Mouse (Mus musculus) intestine, postnatal 0 days (tissue): ENCODE results near the gene Cpd. TPM values are rescaled to one million over a fixed set of nuclear protein-coding genes. Genes with fewer than 3 reads are reported as not detected.

Experiments
- ATAC-seq: fragments of 200-750 bp; cut with Nextera tagmentation; 2 replicates; pipeline ENCODE4 v1.8.0; 2017; ENCODE audit warnings: mild to moderate bottlenecking, moderate TSS enrichment, moderate library complexity
- H3K27ac ChIP-seq: fragments of 300-500 bp; sonication (generic); 2 replicates; pipeline ENCODE4 v1.5.1; 2014; ENCODE audit warnings: mild to moderate bottlenecking, low read depth, low read length, moderate library complexity
- H3K27me3 ChIP-seq: fragments of 300-500 bp; sonication (generic); replicated peaks from 2 replicates; pipeline ENCODE4 v1.6.1; 2014; ENCODE audit warnings: low read length, mixed read lengths; ENCODE audit not compliant: control insufficient read depth, insufficient read depth
- H3K36me3 ChIP-seq: fragments of 300-500 bp; sonication (generic); 2 replicates; pipeline ENCODE4 v1.6.1; 2014; ENCODE audit warnings: mild to moderate bottlenecking, moderate library complexity; ENCODE audit not compliant: control insufficient read depth, insufficient read depth
- H3K4me1 ChIP-seq: fragments of 300-500 bp; sonication (generic); replicated peaks from 2 replicates; pipeline ENCODE4 v1.6.1; 2014; ENCODE audit warnings: antibody characterized with exemption, low read length, mixed read lengths; ENCODE audit not compliant: control insufficient read depth, insufficient read depth
- H3K4me2 ChIP-seq: fragments of 300-500 bp; sonication (generic); replicated peaks from 2 replicates; pipeline ENCODE4 v1.6.1; 2014; ENCODE audit warnings: low read depth, mild to moderate bottlenecking, moderate library complexity
- H3K4me3 ChIP-seq: fragments of 300-500 bp; sonication (generic); 2 replicates; pipeline ENCODE4 v1.5.1; 2014; ENCODE audit warnings: low read depth, low read length
- H3K9ac ChIP-seq: fragments of 300-500 bp; sonication (generic); 2 replicates; pipeline ENCODE4 v1.6.1; 2014; ENCODE audit warnings: mild to moderate bottlenecking, low read depth, low read length
- H3K9me3 ChIP-seq: fragments of 300-500 bp; sonication (generic); 2 replicates; pipeline ENCODE4 v1.6.1; 2016; ENCODE audit warnings: mixed run types; ENCODE audit not compliant: control insufficient read depth
- CTCF ChIP-seq: sonication (generic); IDR thresholded peaks from 2 replicates; pipeline ENCODE4 v1.5.1; 2016; ENCODE audit warnings: low read depth, mild to moderate bottlenecking, control low read depth, antibody characterized with exemption, moderate library complexity
- WGBS: fragments of 180-500 bp; shearing (Covaris S2); extraction: QIAGEN DNeasy Blood & Tissue Kit; methylation state at CpG from one replicate; pipeline ENCODE4 v1.1.7; 2014; 5-methylcytosine and 5-hydroxymethylcytosine counted together
- polyA plus RNA-seq: library from polyadenylated mRNA; unstranded; fragments of >200 nt; fragmentation: Nextera tagmentation; extraction: Ambion mirVana; gene quantifications from 2 replicates; pipeline ENCODE4 v1.2.1, GENCODE M21; 2015

Gene Cpd
- polyA plus RNA-seq, 1 experiment from 2014 or later = 10.1 TPM

GRCm38 (mm10) chr11:76891171-76891570 is 44.4 kb upstream of the Cpd start:
- H3K9ac ChIP-seq = no peak overlapping the region
- no peak overlapping the region for H3K27ac ChIP-seq
- no peak for TF ChIP-seq CTCF
- H3K4me1 ChIP-seq = no peaks in the 10 kb centered on the region
- no peaks in the 10 kb centered on the region for H3K36me3 ChIP-seq
- no peak overlapping the region for H3K4me3 ChIP-seq
- H3K4me2 ChIP-seq = no peak overlapping the region
- no peaks in the 10 kb centered on the region for H3K27me3 ChIP-seq
- WGBS = 90% methylated on average over 7 of the region's 7 CpGs
- H3K9me3 ChIP-seq = no peaks in the 10 kb centered on the region
- ATAC-seq = no peak

GRCm38 (mm10) chr11:76889339-76890164 is 42.7 kb upstream of the Cpd start:
- TF ChIP-seq CTCF = no peak
- Histone ChIP-seq H3K36me3 (no peaks in the 10 kb centered on the region), H3K4me3 (no peak overlapping the region), H3K27me3 (no peaks in the 10 kb centered on the region), H3K4me2 (peak overlapping the region; percentile 30), H3K9me3 (no peaks in the 10 kb centered on the region), H3K9ac (no peak overlapping the region), H3K4me1 (no peaks in the 10 kb centered on the region), H3K27ac (no peak overlapping the region)
- 19% methylated on average over 10 of the region's 10 CpGs for WGBS
- ATAC-seq = peak; percentile 58

GRCm38 (mm10) chr11:76884451-76884850 is 37.6 kb upstream of the Cpd start:
- TF ChIP-seq CTCF = no peak
- Histone ChIP-seq H3K27ac (no peak overlapping the region), H3K9me3 (no peaks in the 10 kb centered on the region), H3K4me1 (no peaks in the 10 kb centered on the region), H3K4me2 (no peak overlapping the region), H3K27me3 (no peaks in the 10 kb centered on the region), H3K9ac (no peak overlapping the region), H3K36me3 (no peaks in the 10 kb centered on the region), H3K4me3 (no peak overlapping the region)
- 21% methylated on average over 5 of the region's 5 CpGs for WGBS
- ATAC-seq = no peak

- 89% methylated on average over 5 of the region's 5 CpGs for WGBS
- TF ChIP-seq CTCF = no peak
- Histone ChIP-seq H3K9ac (no peak overlapping the region), H3K36me3 (no peaks in the 10 kb centered on the region), H3K4me1 (no peaks in the 10 kb centered on the region), H3K27ac (no peak overlapping the region), H3K4me3 (no peak overlapping the region), H3K27me3 (no peaks in the 10 kb centered on the region), H3K4me2 (no peak overlapping the region), H3K9me3 (no peaks in the 10 kb centered on the region)
- ATAC-seq = no peak
Measured at GRCm38 (mm10) chr11:76879816-76880215, 33.0 kb upstream of the Cpd start.

- TF ChIP-seq CTCF = no peak
- no peak overlapping the region for H3K4me2 ChIP-seq
- no peaks in the 10 kb centered on the region for H3K36me3 ChIP-seq
- H3K4me3 ChIP-seq = no peak overlapping the region
- H3K9ac ChIP-seq = no peak overlapping the region
- no peaks in the 10 kb centered on the region for H3K9me3 ChIP-seq
- H3K27ac ChIP-seq = no peak overlapping the region
- WGBS = 55% methylated on average over 6 of the region's 6 CpGs
- no peak for ATAC-seq
- no peaks in the 10 kb centered on the region for H3K27me3 ChIP-seq
- no peaks in the 10 kb centered on the region for H3K4me1 ChIP-seq
Measured at GRCm38 (mm10) chr11:76874766-76875165, 27.9 kb upstream of the Cpd start.

GRCm38 (mm10) chr11:76873865-76874264 is 27.0 kb upstream of the Cpd start:
- no peaks in the 10 kb centered on the region for H3K27me3 ChIP-seq
- no peaks in the 10 kb centered on the region for H3K9me3 ChIP-seq
- no peak for TF ChIP-seq CTCF
- H3K9ac ChIP-seq = no peak overlapping the region
- H3K4me2 ChIP-seq = no peak overlapping the region
- H3K4me1 ChIP-seq = no peaks in the 10 kb centered on the region
- no peak for ATAC-seq
- H3K36me3 ChIP-seq = no peaks in the 10 kb centered on the region
- WGBS = 88% methylated on average over 5 of the region's 5 CpGs
- no peak overlapping the region for H3K4me3 ChIP-seq
- H3K27ac ChIP-seq = no peak overlapping the region
